Mouse (Mus musculus): ENCODE measurements around the gene B3gnt3. TPM values are rescaled to one million over a fixed set of nuclear protein-coding genes. Genes with fewer than 3 reads are reported as not detected.

The B3gnt3 gene
- total RNA-seq, 2 experiments from 2014 or later: 2.1 to 2.6 TPM

- no peak for DNase-seq
- intact Hi-C loops (cut with DNase I): no loop called here
Observed at GRCm38 (mm10) chr8:71679550-71680168, 21.9 kb downstream of the B3gnt3 start.

- intact Hi-C loops (cut with DNase I): no loop called here
- no peak for DNase-seq
Observed at GRCm38 (mm10) chr8:71679116-71679515, 22.5 kb downstream of the B3gnt3 start.

GRCm38 (mm10) chr8:71678216-71678615 lies 23.4 kb downstream of the B3gnt3 start:
- intact Hi-C loops (cut with DNase I): no loop called here
- DNase-seq: no peak

GRCm38 (mm10) chr8:71677555-71677954 lies 24.0 kb downstream of the B3gnt3 start:
- no peak for DNase-seq
- intact Hi-C loops (cut with DNase I): no loop called here

- no peak for DNase-seq
- intact Hi-C loops (cut with DNase I): no loop called here
Observed at GRCm38 (mm10) chr8:71676803-71677202, 24.8 kb downstream of the B3gnt3 start.

GRCm38 (mm10) chr8:71676020-71676741 lies 25.4 kb downstream of the B3gnt3 start, which contains the start of gene Jak3:
Jak3 (plus strand) TSS chr8:71676296.
- intact Hi-C loops (cut with DNase I): no loop called here
- peak in 1 of 2 experiments; percentile 47 for DNase-seq

- DNase-seq: no peak
- intact Hi-C loops (cut with DNase I): no loop called here
Observed at GRCm38 (mm10) chr8:71675456-71676019, 26.1 kb downstream of the B3gnt3 start.

GRCm38 (mm10) chr8:71674071-71674470 lies 27.5 kb downstream of the B3gnt3 start:
- intact Hi-C loops (cut with DNase I): no loop called here
- no peak for DNase-seq

- intact Hi-C loops (cut with DNase I): no loop called here
- no peak for DNase-seq
Observed at GRCm38 (mm10) chr8:71672168-71672735, 29.3 kb downstream of the B3gnt3 start.

GRCm38 (mm10) chr8:71671549-71671965 lies 30.0 kb downstream of the B3gnt3 start, which contains the start of gene Unc13a:
Unc13a (minus strand) TSS chr8:71671757.
- peak; percentile 83 for DNase-seq
- intact Hi-C loops (cut with DNase I): no loop called here

GRCm38 (mm10) chr8:71670621-71671548 lies 30.7 kb downstream of the B3gnt3 start:
- intact Hi-C loops (cut with DNase I): no loop called here
- DNase-seq: no peak

GRCm38 (mm10) chr8:71670198-71670597 lies 31.4 kb downstream of the B3gnt3 start:
- intact Hi-C loops (cut with DNase I): no loop called here

GRCm38 (mm10) chr8:71668220-71668975 lies 33.2 kb downstream of the B3gnt3 start:
- DNase-seq: no peak
- intact Hi-C loops (cut with DNase I): no loop called here

More at GRCm38 (mm10) chr8:71670198-71670597, 31.4 kb downstream of the B3gnt3 start:
- DNase-seq: no peak

- DNase-seq: no peak
- intact Hi-C loops (cut with DNase I): no loop called here
Observed at GRCm38 (mm10) chr8:71667256-71667655, 34.3 kb downstream of the B3gnt3 start.

GRCm38 (mm10) chr8:71666855-71667254 lies 34.7 kb downstream of the B3gnt3 start:
- intact Hi-C loops (cut with DNase I): no loop called here
- no peak for DNase-seq

- intact Hi-C loops (cut with DNase I): no loop called here
Observed at GRCm38 (mm10) chr8:71665331-71666130, 36.1 kb downstream of the B3gnt3 start.

GRCm38 (mm10) chr8:71660325-71661120 lies 41.1 kb downstream of the B3gnt3 start:
- peak; percentile 68 to 80 for DNase-seq
- intact Hi-C loops (cut with DNase I): loop anchor here (2.0 to 5.0 kb wide), 3 partner anchors 64 to 218 kb away; partner anchors contain the start of gene Fam129c

More at GRCm38 (mm10) chr8:71665331-71666130, 36.1 kb downstream of the B3gnt3 start:
- DNase-seq: no peak

Data from gastrocnemius, postnatal 36 days (tissue).